ENCODE assay signal across 33 mouse cellular contexts in genomic region chr5:118621877-118622276, GRCm38 (mm10).
DNase-seq lines count a peak whose midpoint lies in the region; ATAC-seq and TF ChIP-seq lines count a peak whose summit lies in the region.
"Had no signal": no experiment of that assay in that cellular context is flagged by ENCODE, and none has a peak within 500 bp of the region (broad histone marks: within the 10 kb centered on the region; RNA-seq: fewer than 3 reads in every experiment).

No protein-coding gene starts in this region.

- no peak for TF ChIP-seq EP300 in heart, postnatal 0 days (IDR thresholded peaks at IDR 0.05; ENCODE audit: low read depth)
- TF ChIP-seq EP300 in heart, adult 2 months (IDR thresholded peaks at IDR 0.05; ENCODE audit: insufficient read depth, low read depth, low read length) = no peak

- H3K9me3 ChIP-seq in heart, postnatal 0 days (replicated peaks; ENCODE audit: control insufficient read depth, low read length) = no peaks in the 10 kb centered on the region
- H3K9me3 ChIP-seq in intestine, postnatal 0 days (ENCODE audit: control insufficient read depth) = no peaks in the 10 kb centered on the region
- H3K9me3 ChIP-seq in kidney, embryonic 14.5 days (ENCODE audit: control insufficient read depth, low read length) = no peaks in the 10 kb centered on the region
- H3K9me3 ChIP-seq: forebrain, embryonic 13.5 days; heart, embryonic 13.5 days; hindbrain, embryonic 10.5 days; kidney, embryonic 15.5 days had no signal

- no peaks in the 10 kb centered on the region for H3K27me3 ChIP-seq in heart, postnatal 0 days (ENCODE audit: control insufficient read depth, insufficient read depth, low read length)
- no peaks in the 10 kb centered on the region for H3K27me3 ChIP-seq in heart, adult 2 months (ENCODE audit: control insufficient read depth, insufficient read depth, low read length)
- no peaks in the 10 kb centered on the region for H3K27me3 ChIP-seq in intestine, postnatal 0 days (replicated peaks; ENCODE audit: control insufficient read depth, insufficient read depth, low read length)
- H3K27me3 ChIP-seq in kidney, embryonic 14.5 days (ENCODE audit: control insufficient read depth, insufficient read depth, low read length) = no peaks in the 10 kb centered on the region
- H3K27me3 ChIP-seq: CH12.LX; forebrain, embryonic 13.5 days; heart, embryonic 13.5 days; kidney, embryonic 15.5 days had no signal

- no peak for TF ChIP-seq POLR2A in heart, adult 2 months (IDR thresholded peaks at IDR 0.05; ENCODE audit: insufficient read depth, low read depth, low read length)

- no peaks in the 10 kb centered on the region for H3K36me3 ChIP-seq in heart, postnatal 0 days (replicated peaks; ENCODE audit: control insufficient read depth, insufficient read depth, low read length)
- H3K36me3 ChIP-seq in heart, adult 2 months (ENCODE audit: control insufficient read depth, insufficient read depth, low read length) = peaks cover 2% of the 10 kb centered on the region; the same call in 1 of the 2 replicates
- no peaks in the 10 kb centered on the region for H3K36me3 ChIP-seq in intestine, postnatal 0 days (ENCODE audit: control insufficient read depth, insufficient read depth)
- no peaks in the 10 kb centered on the region for H3K36me3 ChIP-seq in kidney, embryonic 14.5 days (ENCODE audit: control insufficient read depth, insufficient read depth, low read length)
- H3K36me3 ChIP-seq: heart, embryonic 13.5 days; hindbrain, embryonic 10.5 days; kidney, embryonic 15.5 days had no signal

- no peak for TF ChIP-seq CTCF in heart, postnatal 0 days (IDR thresholded peaks at IDR 0.05; ENCODE audit: low read depth)
- no peak for TF ChIP-seq CTCF in heart, adult 2 months (IDR thresholded peaks at IDR 0.05)
- no peak for TF ChIP-seq CTCF in intestine, postnatal 0 days (IDR thresholded peaks at IDR 0.05; ENCODE audit: low read depth)

- intact Hi-C loops in heart, adult 2 months (cut with DNase I) = no loop called here

- H3K4me2 ChIP-seq in heart, postnatal 0 days (ENCODE audit: low read depth, low read length) = no peak overlapping the region
- no peak overlapping the region for H3K4me2 ChIP-seq in intestine, postnatal 0 days (replicated peaks; ENCODE audit: low read depth)
- no peak overlapping the region for H3K4me2 ChIP-seq in kidney, embryonic 14.5 days (replicated peaks; ENCODE audit: low read depth, low read length)
- H3K4me2 ChIP-seq: forebrain, embryonic 13.5 days; heart, embryonic 13.5 days; kidney, embryonic 15.5 days; midbrain, embryonic 11.5 days had no signal

- H3K79me2 ChIP-seq in heart, adult 2 months (replicated peaks; ENCODE audit: control insufficient read depth, insufficient read depth, low read length) = peaks cover 16% of the 10 kb centered on the region

- H3K4me3 ChIP-seq in heart, postnatal 0 days (ENCODE audit: low read depth, low read length) = no peak overlapping the region
- no peak overlapping the region for H3K4me3 ChIP-seq in heart, adult 2 months
- no peak overlapping the region for H3K4me3 ChIP-seq in intestine, postnatal 0 days (ENCODE audit: low read depth, low read length)
- H3K4me3 ChIP-seq in kidney, embryonic 14.5 days (ENCODE audit: low read length) = no peak overlapping the region
- H3K4me3 ChIP-seq: forebrain, embryonic 13.5 days; heart, embryonic 13.5 days; hindbrain, embryonic 10.5 days; kidney, embryonic 15.5 days had no signal

- H3K9ac ChIP-seq in heart, postnatal 0 days (replicated peaks; ENCODE audit: low read depth, low read length) = no peak overlapping the region
- H3K9ac ChIP-seq in heart, adult 2 months (ENCODE audit: low read depth, low read length) = no peak overlapping the region
- no peak overlapping the region for H3K9ac ChIP-seq in intestine, postnatal 0 days (ENCODE audit: low read depth, low read length)
- no peak overlapping the region for H3K9ac ChIP-seq in kidney, embryonic 14.5 days (ENCODE audit: low read depth, low read length)
- H3K9ac ChIP-seq: forebrain, embryonic 13.5 days; heart, embryonic 13.5 days; kidney, embryonic 15.5 days; liver, embryonic 14.5 days had no signal

- ATAC-seq in heart, postnatal 0 days (ENCODE audit: insufficient read depth, low read depth) = peak; percentile 27; the same call in 1 of the 2 replicates
- ATAC-seq in intestine, postnatal 0 days = peak; percentile 63
- no peak for ATAC-seq in kidney, embryonic 14.5 days (ENCODE audit: low FRiP score, low TSS enrichment)
- ATAC-seq: forebrain, embryonic 13.5 days; hindbrain, postnatal 0 days; midbrain, embryonic 16.5 days had no signal

- WGBS in heart, postnatal 0 days = 32% methylated on average over 4 of the region's 4 CpGs
- WGBS in heart, adult 2 months = 39% methylated on average over 4 of the region's 4 CpGs
- WGBS in intestine, postnatal 0 days = 50% methylated on average over 4 of the region's 4 CpGs
- 92% methylated on average over 4 of the region's 4 CpGs for WGBS in kidney, embryonic 14.5 days

- no peak overlapping the region for H3K27ac ChIP-seq in heart, postnatal 0 days (ENCODE audit: low read depth)
- H3K27ac ChIP-seq in heart, adult 2 months = no peak overlapping the region
- no peak overlapping the region for H3K27ac ChIP-seq in intestine, postnatal 0 days (ENCODE audit: low read depth, low read length)
- no peak overlapping the region for H3K27ac ChIP-seq in kidney, embryonic 14.5 days (ENCODE audit: low read depth, low read length)
- H3K27ac ChIP-seq: forebrain, embryonic 13.5 days; heart, embryonic 13.5 days; hindbrain, embryonic 10.5 days; hindbrain, postnatal 0 days; kidney, embryonic 15.5 days; liver, embryonic 14.5 days; stomach, postnatal 0 days had no signal

- peaks cover 31% of the 10 kb centered on the region for H3K4me1 ChIP-seq in heart, postnatal 0 days (ENCODE audit: control insufficient read depth, insufficient read depth)
- peaks cover 27% of the 10 kb centered on the region for H3K4me1 ChIP-seq in heart, adult 2 months (ENCODE audit: control insufficient read depth, insufficient read depth, low read length)
- H3K4me1 ChIP-seq in intestine, postnatal 0 days (replicated peaks; ENCODE audit: control insufficient read depth, insufficient read depth, low read length) = peaks cover 8% of the 10 kb centered on the region; the same call in 1 of the 2 replicates
- H3K4me1 ChIP-seq in kidney, embryonic 14.5 days (ENCODE audit: control insufficient read depth, insufficient read depth, low read length) = peaks cover 23% of the 10 kb centered on the region

- DNase-seq in heart, postnatal 0 days (ENCODE audit: low spot score) = no peak
- no peak for DNase-seq in heart, adult 2 months
- peak; percentile 42 for DNase-seq in MN1 (ENCODE audit: low spot score)
- DNase-seq in adrenal gland, postnatal 36 days = peak; percentile 37 to 60
- no peak for DNase-seq in right cerebral cortex, postnatal 25 days
- DNase-seq in embryo, embryonic 9.5 days (ENCODE audit: extremely low spot score) = no peak
- DNase-seq: cerebellum, adult 2 months; cerebellum, postnatal 14 days; gastrocnemius, postnatal 14 days; heart, adult 11 months; heart, postnatal 14 days; kidney, adult 11 months; kidney, postnatal 25 days; layer of hippocampus, postnatal 36 days; left cerebral cortex, postnatal 4 days; lung, adult 2 months; lung, postnatal 10 days; right cerebral cortex, adult 18-20 months; right cerebral cortex, postnatal 4 days; thymus, adult 18-20 months; thymus, postnatal 36 days had no signal

Comparison
In these comparisons a context has a peak if more than half of its experiments do, and no peak if none do; other contexts are left out.
1. DNase-seq: peak in MN1 (single experiment) and adrenal gland, postnatal 36 days (2 of 2); none in heart, postnatal 0 days (single experiment), heart, adult 2 months (0 of 2), right cerebral cortex, postnatal 25 days (single experiment) and embryo, embryonic 9.5 days (single experiment).